Comparison of ENCODE assay signal across 9 mouse cellular contexts in the genomic region with DNA sequence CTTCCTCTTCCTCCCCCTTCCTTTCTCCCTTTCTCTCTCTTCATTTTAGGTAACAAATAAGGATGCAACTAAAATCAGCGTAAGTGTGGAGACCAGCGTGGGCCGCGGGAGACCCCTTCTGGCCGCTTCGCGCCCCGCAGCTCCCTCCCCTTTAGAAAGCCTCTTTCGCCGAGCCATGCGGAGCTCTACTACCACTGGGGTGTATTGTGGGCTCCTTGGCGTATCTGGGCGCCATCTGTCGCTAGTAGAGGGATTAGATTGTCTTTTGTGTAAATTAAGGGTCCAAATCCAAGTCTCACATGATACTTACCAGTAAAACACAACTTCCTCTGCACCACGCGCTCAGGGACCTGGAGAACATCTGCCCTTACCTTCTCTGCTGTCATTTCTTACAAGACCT. TPM values are rescaled to one million over a fixed set of nuclear protein-coding genes. Genes with fewer than 3 reads are reported as not detected.
A peak's percentile ranks its signal among the peaks of the same experiment; 100 is the strongest.
DNase-seq lines count a peak whose midpoint lies in the region; ATAC-seq and TF ChIP-seq lines count a peak whose summit lies in the region.
"Had no signal": no experiment of that assay in that cellular context is flagged by ENCODE, and none has a peak within 500 bp of the region (broad histone marks: within the 10 kb centered on the region; RNA-seq: fewer than 3 reads in every experiment).

No protein-coding gene starts in this region.

- H3K36me3 ChIP-seq in forebrain, embryonic 10.5 days (replicated peaks) = peaks cover 5% of the 10 kb centered on the region; the same call in 1 of the 2 replicates
- no peaks in the 10 kb centered on the region for H3K36me3 ChIP-seq in liver, embryonic 14.5 days (replicated peaks; ENCODE audit: control insufficient read depth, insufficient read depth, low read depth)

- no peak overlapping the region for H3K9ac ChIP-seq in liver, embryonic 14.5 days (replicated peaks)

- TF ChIP-seq EP300 in liver, embryonic 14.5 days (IDR thresholded peaks at IDR 0.05; ENCODE audit: low read depth) = no peak

- WGBS in forebrain, embryonic 10.5 days = 3% methylated on average over 16 of the region's 16 CpGs
- 6% methylated on average over 16 of the region's 16 CpGs for WGBS in liver, embryonic 14.5 days (ENCODE audit: insufficient replicate concordance)

- no peak overlapping the region for H3K4me2 ChIP-seq in liver, embryonic 14.5 days (ENCODE audit: low read depth)

- peaks cover 47% of the 10 kb centered on the region for H3K4me1 ChIP-seq in forebrain, embryonic 10.5 days
- no peaks in the 10 kb centered on the region for H3K4me1 ChIP-seq in liver, embryonic 14.5 days (replicated peaks; ENCODE audit: control insufficient read depth in 2 of 2, insufficient read depth in 2 of 2, low read length in 1 of 2)

- peak; percentile 52 for TF ChIP-seq CTCF in liver, embryonic 14.5 days (IDR thresholded peaks at IDR 0.05; ENCODE audit: low read depth)

- H3K27me3 ChIP-seq in forebrain, embryonic 10.5 days (ENCODE audit: poor library complexity, severe bottlenecking) = peaks cover 81% of the 10 kb centered on the region
- H3K27me3 ChIP-seq in liver, embryonic 14.5 days (ENCODE audit: control insufficient read depth, insufficient read depth, low read length) = peaks cover 39% of the 10 kb centered on the region

- intact Hi-C loops in heart, postnatal 10 days (cut with DNase I) = loop anchor here (2.0 to 10.0 kb wide), 4 partner anchors 596 to 1186 kb away; no protein-coding TSS in a partner anchor

- no peaks in the 10 kb centered on the region for H3K9me3 ChIP-seq in forebrain, embryonic 10.5 days
- H3K9me3 ChIP-seq in liver, embryonic 14.5 days (ENCODE audit: control insufficient read depth, low read length) = no peaks in the 10 kb centered on the region

- peak overlapping the region; percentile 20; the same call in 1 of the 2 replicates for H3K4me3 ChIP-seq in forebrain, embryonic 10.5 days
- H3K4me3 ChIP-seq in liver, embryonic 14.5 days (ENCODE audit: insufficient read depth in 1 of 2, low read depth in 2 of 2, low read length in 2 of 2) = no peak overlapping the region

- no peak for ATAC-seq in liver, embryonic 14.5 days (ENCODE audit: insufficient read depth)

- H3K27ac ChIP-seq in forebrain, embryonic 10.5 days = no peak overlapping the region
- no peak overlapping the region for H3K27ac ChIP-seq in liver, embryonic 14.5 days

- DNase-seq in thymus, postnatal 0 days (ENCODE audit: low spot score) = peak; percentile 4
- no peak for DNase-seq in thymus, postnatal 10 days (ENCODE audit: low spot score in 2 of 2)
- peak; percentile 75 for DNase-seq in forebrain, embryonic 10.5 days (ENCODE audit: extremely low spot score, low spot score)
- DNase-seq in heart, postnatal 10 days = peak; percentile 60 to 64
- peak; percentile 86 to 89 for DNase-seq in kidney, postnatal 4 days
- DNase-seq in liver, embryonic 14.5 days (ENCODE audit: low read depth in 3 of 3, low spot score in 3 of 3) = peak in 1 of 3 experiments; percentile 0
- peak; percentile 59 for DNase-seq in ovary, postnatal 36 days (ENCODE audit: low spot score)
- no peak for DNase-seq in natural killer cell, adult 2 months (ENCODE audit: low spot score in 2 of 2)

RNA-seq across cellular contexts. Expression of a gene that starts 3.1 kb away (rescaled TPM):
- 0.36 and 0.48 TPM in 2 replicates for polyA plus RNA-seq in thymus, postnatal 0 days (2015; fragmentation: Nextera tagmentation; extraction: Ambion mirVana)
- polyA plus RNA-seq in forebrain, embryonic 10.5 days (2016; fragmentation: Nextera tagmentation; extraction: Ambion mirVana) = 2.3 and 3.0 TPM in 2 replicates
- total RNA-seq in heart, postnatal 10 days (2021) = under 1 TPM; 0.30 to 0.69 TPM
- polyA plus RNA-seq in liver, embryonic 14.5 days (2012; rRNA removed) = 0.07 and 0.09 TPM in 2 replicates
- polyA plus RNA-seq in liver, embryonic 14.5 days (2014; fragmentation: Nextera tagmentation; extraction: Ambion mirVana) = 0.09 TPM in 1 of 2 replicates, not detected in the other
- polyA plus RNA-seq: liver, embryonic 16.5 days had no signal

Comparison
In these comparisons a context has a peak if more than half of its experiments do, and no peak if none do; other contexts are left out.
1. DNase-seq: peak in thymus, postnatal 0 days (single experiment), forebrain, embryonic 10.5 days (single experiment), heart, postnatal 10 days (2 of 2), kidney, postnatal 4 days (2 of 2) and ovary, postnatal 36 days (single experiment); none in thymus, postnatal 10 days (0 of 2) and natural killer cell, adult 2 months (0 of 2).